Mouse (Mus musculus) embryonic fibroblast, embryonic 13.5 days (primary cell): ENCODE data around the gene Apold1.

Source experiments
- CTCF ChIP-seq: IDR thresholded peaks from 2 replicates; pipeline ENCODE4 v1.5.1; 2011; ENCODE audit warnings: mild to moderate bottlenecking, control low read depth, low read length, moderate library complexity, borderline replicate concordance; ENCODE audit not compliant: insufficient read depth
- POLR2A ChIP-seq: IDR thresholded peaks from 2 replicates; pipeline ENCODE4 v1.6.1; 2011; ENCODE audit warnings: low read depth, mild to moderate bottlenecking, control low read depth, low read length, moderate library complexity

DNA sequence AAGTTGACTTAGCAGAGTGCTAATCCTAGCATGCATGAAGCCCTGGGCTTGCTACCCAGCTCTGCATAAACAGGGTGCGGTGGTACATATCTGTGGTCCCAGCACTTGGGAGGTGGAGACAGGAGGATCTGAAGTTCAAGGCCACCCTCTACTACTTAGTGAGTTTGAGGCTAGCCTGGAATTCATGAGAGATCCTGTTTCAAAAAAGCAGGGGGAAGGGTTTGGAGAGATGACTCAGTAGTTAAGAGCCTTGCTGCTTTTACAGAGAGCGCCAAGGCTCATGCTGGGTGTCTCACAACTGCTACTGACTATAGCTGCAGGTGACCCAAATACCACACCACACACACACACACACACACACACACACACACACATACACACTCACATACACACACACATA, 12.0 kb upstream of the Apold1 start:
- TF ChIP-seq CTCF (no peak), POLR2A (no peak)
